Mouse (Mus musculus): ENCODE data around the gene Grik3.
A peak's percentile ranks its signal among the peaks of the same experiment; 100 is the strongest.

Grik3 gene

GRCm38 (mm10) chr4:125490661-125491504 is at the start of gene Grik3:
TSS of gene Grik3 (plus strand) at chr4:125490700.
- DNase-seq (ENCODE audit: low spot score in 2 of 2): no peak

DNA sequence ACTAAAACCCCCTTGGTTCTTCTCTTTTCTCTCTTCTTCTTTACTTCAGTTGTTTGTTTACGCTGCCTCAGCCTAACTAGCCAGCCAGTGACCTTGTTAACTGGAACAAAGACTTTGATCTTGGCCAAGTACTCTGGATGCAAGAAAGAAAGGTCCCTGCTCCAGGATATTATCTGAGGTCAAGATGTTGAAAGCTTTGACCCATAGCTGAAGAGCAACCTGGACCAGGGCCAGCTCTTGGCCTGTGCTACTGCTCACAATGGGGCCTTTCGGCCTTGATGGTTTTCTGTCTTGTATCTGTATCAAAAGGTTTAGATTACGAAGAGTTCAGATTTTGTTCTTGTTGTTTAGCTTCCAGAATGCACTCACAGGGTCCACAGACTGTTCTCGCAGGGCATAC is 48.7 kb upstream of the Grik3 start:
- no peak for DNase-seq (ENCODE audit: low spot score in 2 of 2)

- DNase-seq (ENCODE audit: low spot score in 2 of 2): no peak
Observed at GRCm38 (mm10) chr4:125444366-125444765, 46.1 kb upstream of the Grik3 start.

- DNase-seq (ENCODE audit: low spot score in 2 of 2): no peak
Observed at GRCm38 (mm10) chr4:125450602-125451321, 39.7 kb upstream of the Grik3 start.

DNA sequence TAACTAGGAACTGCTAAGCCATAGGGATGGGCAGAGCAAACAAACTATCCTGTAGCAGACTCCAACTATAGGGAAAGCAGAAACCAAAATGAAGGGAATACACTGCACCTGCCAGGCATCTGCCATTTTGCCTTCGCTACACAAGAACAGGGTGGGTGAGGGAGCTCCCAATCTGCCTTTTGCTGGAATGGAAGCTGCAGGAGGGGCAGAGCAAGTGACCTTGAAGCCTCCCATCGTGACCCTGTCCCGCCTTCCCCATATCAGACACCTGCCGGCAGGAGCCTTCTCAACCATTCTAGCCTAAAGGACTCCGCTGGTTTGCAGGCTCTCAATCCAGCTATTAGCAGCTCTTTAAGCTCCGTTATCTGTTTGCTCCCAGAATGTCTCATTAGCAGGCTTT is 38.7 kb upstream of the Grik3 start:
- no peak for DNase-seq (ENCODE audit: low spot score in 2 of 2)

GRCm38 (mm10) chr4:125456506-125456905 is 34.0 kb upstream of the Grik3 start:
- no peak for DNase-seq (ENCODE audit: low spot score in 2 of 2)

DNA sequence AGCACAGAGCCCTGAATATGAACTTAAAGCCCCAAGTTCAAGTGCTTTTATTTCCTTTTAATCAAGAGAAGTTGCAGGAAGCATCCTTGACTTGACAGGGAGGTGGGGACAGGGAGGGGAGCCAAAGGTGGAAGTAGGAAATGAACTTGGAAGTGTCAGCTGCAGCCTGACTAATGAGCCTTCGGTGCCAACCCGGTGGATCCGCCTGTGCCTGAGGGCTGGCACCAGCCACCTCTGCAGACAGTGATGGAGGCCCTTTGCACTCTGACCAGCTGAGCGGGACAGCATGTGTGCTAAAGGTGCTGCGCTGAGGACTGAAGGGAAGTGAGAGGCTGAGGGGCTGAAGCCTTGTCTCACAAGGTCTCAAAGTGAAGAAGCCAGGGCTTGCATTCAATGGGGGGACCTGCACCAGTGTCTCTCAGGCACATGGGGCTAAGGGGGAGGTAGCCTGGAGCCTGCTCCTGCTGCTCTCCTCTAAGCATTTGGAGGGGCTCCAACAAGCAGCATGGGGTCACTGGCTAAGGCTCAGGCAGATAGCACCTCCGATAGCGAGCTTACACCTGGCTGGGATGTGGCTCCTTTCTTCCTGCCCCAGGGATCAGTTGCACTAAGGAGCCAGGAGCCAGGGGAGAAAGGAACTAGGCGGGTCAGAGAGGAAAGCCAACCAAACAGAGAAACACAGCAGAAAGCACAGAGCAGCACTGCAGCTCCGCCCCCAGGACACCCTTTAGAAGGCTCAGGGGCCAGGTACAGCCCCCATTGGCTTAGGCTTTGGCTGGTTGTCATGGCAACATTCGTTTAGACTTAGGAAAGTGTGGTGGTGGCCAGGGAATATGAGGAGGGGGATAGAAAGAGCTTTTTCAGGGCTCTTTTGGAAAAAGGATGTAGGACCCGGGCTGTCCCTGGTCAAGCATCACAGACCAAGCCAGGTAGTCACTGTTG is 33.1 kb upstream of the Grik3 start:
- DNase-seq (ENCODE audit: low spot score in 2 of 2): no peak

DNA sequence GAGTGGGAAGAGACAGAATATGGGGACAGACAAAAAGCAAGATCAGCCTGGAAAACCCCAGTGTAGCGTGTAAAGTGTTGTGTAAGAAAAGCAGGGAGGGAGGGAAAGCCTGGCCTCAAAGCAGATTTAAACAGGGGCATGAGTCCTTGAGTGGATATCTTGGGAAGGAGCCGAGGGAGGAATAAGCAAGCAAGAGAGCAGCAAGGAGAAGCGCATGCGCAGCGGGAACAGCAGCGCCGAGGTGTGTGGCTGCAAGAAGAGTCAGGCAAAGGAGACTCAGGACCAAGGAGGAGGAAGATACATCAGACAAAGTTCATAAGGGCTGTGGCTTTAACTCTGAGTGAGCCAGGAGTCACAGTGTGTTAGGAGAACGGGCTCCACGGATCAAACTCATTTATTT is 30.7 kb upstream of the Grik3 start:
- DNase-seq (ENCODE audit: low spot score in 2 of 2): no peak

DNA sequence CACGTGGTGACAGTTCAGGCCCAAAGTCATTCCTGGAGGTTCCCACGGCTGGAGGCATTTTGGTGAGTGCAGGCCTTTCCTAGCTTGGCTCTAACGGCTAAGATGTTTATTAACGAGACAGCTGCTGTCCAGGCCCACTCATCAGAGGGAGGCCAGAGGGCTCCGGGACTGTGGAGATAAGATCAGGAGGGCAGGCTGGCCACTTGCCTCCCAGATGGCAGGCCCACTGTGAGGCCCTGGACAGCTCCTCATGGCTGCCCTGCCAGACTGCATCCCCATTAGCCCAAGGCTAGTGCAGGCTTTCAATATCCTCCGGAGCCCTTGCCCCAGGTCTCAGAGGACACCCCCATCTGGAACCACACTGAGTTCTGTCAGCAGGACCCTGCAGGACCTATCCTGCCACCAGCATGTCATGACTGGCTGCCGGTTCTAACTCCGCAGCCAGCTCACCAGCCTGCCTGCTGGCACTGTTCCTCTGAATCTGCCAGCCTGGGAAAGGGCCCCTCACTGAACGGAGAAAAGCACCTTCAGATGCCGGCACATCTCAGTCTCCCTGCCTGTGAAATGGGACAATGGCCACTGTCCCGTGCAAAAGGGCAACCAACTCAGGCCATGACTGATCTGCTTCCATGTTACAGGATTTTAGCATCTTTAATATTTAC is 20.7 kb upstream of the Grik3 start:
- DNase-seq (ENCODE audit: low spot score in 2 of 2): no peak

DNA sequence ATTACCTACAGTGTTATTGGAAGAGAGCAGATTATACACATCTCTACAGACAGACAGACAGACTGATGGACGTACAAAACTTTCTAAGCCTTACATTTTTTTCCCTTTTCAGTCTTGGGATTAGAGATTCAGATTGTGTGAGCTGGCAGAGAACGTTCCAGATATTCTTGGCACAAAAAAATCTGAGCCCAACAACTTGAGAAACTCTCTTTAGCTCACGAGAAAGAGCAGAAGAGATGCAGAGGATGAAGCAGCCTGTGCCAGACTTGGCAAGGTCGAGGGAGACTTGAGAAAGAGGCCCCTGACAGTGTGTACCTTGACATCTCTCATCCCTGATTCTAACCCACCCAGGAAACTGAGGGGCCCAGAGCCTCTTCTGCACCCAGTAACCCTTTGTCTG is 15.6 kb upstream of the Grik3 start:
- DNase-seq (ENCODE audit: low spot score in 2 of 2): peak in 1 of 2 experiments; percentile 40

DNA sequence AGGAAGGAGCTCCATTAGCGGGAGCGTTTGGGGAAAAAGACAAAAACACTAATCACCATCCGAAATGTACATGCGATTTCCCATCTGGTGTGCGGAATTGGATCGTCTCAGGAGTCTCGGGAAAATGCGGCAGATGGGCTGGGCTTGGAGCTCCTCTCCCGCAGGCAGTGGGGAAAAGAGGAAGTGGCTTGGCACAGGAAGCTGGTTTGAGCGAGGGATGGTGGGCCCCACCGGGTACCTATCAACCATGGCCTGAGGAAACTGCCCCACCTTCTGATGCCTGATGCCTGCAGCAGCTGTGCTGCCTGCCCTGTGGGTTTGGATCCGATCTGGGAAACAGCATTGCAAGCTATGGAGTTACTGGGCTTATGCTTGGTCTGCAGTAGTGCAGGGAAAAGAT is 12.4 kb upstream of the Grik3 start:
- peak; percentile 84 for DNase-seq (ENCODE audit: low spot score in 2 of 2)

DNA sequence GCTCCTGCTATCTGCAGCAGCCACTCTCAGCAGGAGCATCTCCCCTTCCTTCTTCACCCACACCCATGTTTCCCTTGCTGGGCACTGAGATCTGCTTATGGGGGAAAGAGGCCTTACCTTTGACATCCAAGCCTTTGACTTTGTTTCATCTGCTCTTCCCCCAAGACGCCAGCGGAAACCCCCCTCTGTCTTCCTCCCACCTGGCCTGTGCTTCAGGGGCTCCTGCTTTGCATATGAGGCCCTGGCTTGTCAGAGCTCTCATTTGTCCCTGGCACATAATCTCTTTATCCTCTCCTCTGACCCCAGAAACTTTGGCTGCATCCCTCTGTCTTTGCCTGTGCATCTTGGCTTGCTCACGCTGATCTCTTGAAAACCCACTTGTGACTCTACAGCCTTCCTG is 9.2 kb upstream of the Grik3 start:
- DNase-seq (ENCODE audit: low spot score in 2 of 2): no peak

DNA sequence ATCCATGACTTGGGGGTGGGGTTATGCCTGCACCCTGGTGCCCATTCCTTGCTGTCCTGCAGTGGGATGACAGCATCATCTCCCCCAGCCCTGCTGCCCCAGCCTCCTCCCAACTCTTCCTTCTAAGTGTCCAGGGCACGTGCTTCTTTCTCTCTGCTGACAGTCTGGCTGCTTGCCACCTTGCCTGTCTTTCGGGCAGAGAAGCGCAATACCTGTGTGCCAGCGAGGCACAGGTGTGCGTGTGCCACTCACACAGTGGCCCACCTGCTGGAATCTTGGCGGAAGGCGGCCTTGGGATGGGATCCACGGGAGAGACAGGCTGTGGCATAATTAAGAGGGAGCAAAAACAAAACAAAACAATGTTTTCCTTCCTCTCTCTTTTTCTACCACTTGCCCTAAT is 6.4 kb upstream of the Grik3 start:
- DNase-seq (ENCODE audit: low spot score in 2 of 2): no peak

- no peak for DNase-seq (ENCODE audit: low spot score in 2 of 2)
Observed at GRCm38 (mm10) chr4:125485416-125486239, 4.9 kb upstream of the Grik3 start.

DNA sequence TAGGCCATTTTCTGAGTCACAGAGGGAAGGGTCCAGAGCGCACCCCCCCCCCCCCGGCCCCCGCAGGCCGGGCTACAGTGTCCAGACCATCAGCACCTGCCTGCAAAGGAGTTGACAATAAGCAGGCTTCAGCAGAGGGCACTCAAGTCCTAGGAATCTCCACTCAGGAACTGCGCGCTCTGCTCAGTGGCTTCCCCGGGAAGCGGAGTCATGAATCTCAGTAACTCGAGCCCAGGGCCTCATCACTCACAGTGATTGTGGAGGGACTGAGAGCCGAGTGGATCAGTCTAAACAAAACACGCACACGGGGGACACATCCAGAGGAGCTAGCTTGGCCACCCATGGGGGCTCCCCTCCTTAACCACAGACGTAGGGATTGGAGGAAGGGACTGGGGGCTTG is 3.9 kb upstream of the Grik3 start:
- DNase-seq (ENCODE audit: low spot score in 2 of 2): peak; percentile 59 to 67

DNA sequence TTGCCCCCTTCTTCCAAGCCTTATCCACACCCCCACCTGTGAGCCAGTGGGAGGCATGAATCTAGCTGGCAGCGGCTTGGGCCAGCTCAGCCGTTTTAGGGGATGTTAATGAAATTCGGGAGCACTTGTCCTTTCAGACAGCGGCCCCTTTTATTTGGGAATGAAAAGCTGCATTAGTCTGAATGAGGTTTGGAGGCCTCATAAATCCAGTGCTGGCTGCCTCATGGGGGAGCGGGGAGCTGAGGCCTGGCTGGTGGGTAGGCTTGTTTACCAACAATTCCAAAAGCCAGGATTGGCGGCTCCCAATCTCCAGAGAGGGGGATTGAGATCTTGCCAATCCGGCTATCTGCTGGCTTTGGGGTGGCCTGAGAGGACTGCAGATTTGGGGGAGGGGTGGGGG is 3.5 kb upstream of the Grik3 start:
- peak in 1 of 2 experiments; percentile 49 for DNase-seq (ENCODE audit: low spot score in 2 of 2)

GRCm38 (mm10) chr4:125488796-125489637 is 1.5 kb upstream of the Grik3 start:
- no peak for DNase-seq (ENCODE audit: low spot score in 2 of 2)

- peak; percentile 76 to 80 for DNase-seq (ENCODE audit: low spot score in 2 of 2)
Observed at GRCm38 (mm10) chr4:125489901-125490590, 454 bp upstream of the Grik3 start.

DNA sequence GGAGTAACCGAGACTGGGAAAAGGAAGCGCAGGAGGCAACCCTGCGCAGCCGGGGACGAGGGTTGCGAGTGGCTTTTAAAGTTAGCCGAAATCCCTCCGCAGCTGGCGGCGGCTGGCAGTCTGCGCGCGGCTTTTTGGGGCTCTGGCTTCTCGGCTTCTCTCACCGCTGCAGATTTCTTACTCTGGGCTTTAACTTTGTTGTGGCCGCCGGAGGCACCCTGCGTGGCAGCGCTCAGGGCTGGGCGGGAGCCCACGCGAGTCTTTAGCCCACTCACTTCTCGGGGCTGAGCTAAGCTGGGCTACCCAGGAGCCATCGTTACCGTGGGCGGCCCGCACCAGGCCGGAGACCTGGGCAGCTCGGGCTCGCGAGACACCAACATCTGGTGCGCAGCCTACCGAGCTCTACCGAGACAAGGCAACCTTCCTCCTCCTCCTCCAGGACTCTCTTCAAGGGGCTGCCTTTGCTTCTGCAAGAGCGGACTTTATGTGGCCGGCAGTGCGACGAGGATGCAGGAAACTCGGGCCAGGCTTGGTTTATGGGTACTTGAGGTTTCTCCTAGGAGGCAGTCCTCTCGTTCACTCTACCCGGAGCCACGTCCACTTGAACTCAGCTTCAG is 1.1 kb downstream of the Grik3 start:
- DNase-seq (ENCODE audit: low spot score in 2 of 2): no peak

All from right cerebral cortex, postnatal 10 days (tissue).